Mouse (Mus musculus) limb, embryonic 13.5 days (tissue): Measurements from ENCODE around the gene Ube2d2b. TPM values are rescaled to one million over a fixed set of nuclear protein-coding genes. Genes with fewer than 3 reads are reported as not detected.
A peak's percentile ranks its signal among the peaks of the same experiment; 100 is the strongest.

Experiments
- ATAC-seq: fragments of 200-750 bp; cut with Nextera tagmentation; 2 replicates; pipeline ENCODE4 v1.8.0; 2017; ENCODE audit warnings: low read depth, moderate number of reproducible peaks, moderate TSS enrichment; ENCODE audit not compliant: low FRiP score
- H3K27ac ChIP-seq: fragments of 300-500 bp; sonication (generic); 2 replicates; pipeline ENCODE4 v1.5.1; 2015; ENCODE audit warnings: inconsistent platforms, mild to moderate bottlenecking, moderate library complexity
- H3K27me3 ChIP-seq: fragments of 300-500 bp; sonication (generic); 2 replicates; pipeline ENCODE4 v1.6.1; 2015; ENCODE audit warnings: mild to moderate bottlenecking, inconsistent platforms
- H3K36me3 ChIP-seq: fragments of 300-500 bp; sonication (generic); 2 replicates; pipeline ENCODE4 v1.6.1; 2015; ENCODE audit warnings: inconsistent platforms, mild to moderate bottlenecking, moderate library complexity
- H3K4me1 ChIP-seq: fragments of 300-500 bp; sonication (generic); 2 replicates; pipeline ENCODE4 v1.6.1; 2015; ENCODE audit warnings: inconsistent platforms
- H3K4me2 ChIP-seq: fragments of 300-500 bp; sonication (generic); replicated peaks from 2 replicates; pipeline ENCODE4 v1.6.1; 2015; ENCODE audit warnings: inconsistent platforms, mild to moderate bottlenecking, moderate library complexity
- H3K4me3 ChIP-seq: fragments of 300-500 bp; sonication (generic); 2 replicates; pipeline ENCODE4 v1.5.1; 2015; ENCODE audit warnings: moderate library complexity, mild to moderate bottlenecking, inconsistent platforms
- H3K9ac ChIP-seq: fragments of 300-500 bp; sonication (generic); 2 replicates; pipeline ENCODE4 v1.6.1; 2015; ENCODE audit warnings: mild to moderate bottlenecking, inconsistent platforms
- H3K9me3 ChIP-seq: fragments of 300-500 bp; sonication (generic); 2 replicates; pipeline ENCODE4 v1.6.1; 2016; ENCODE audit warnings: inconsistent platforms
- WGBS: fragments of 180-500 bp; shearing (Covaris S2); methylation state at CpG from one replicate; pipeline ENCODE4 v1.1.7; 2015; 5-methylcytosine and 5-hydroxymethylcytosine counted together
- polyA plus RNA-seq: library from polyadenylated mRNA; unstranded; fragments of >200 nt; fragmentation: Nextera tagmentation; extraction: Ambion mirVana; gene quantifications from 2 replicates; pipeline ENCODE4 v1.2.1, GENCODE M21; 2015

Gene Ube2d2b
- polyA plus RNA-seq, 1 experiment from 2014 or later: 0.17 TPM

DNA sequence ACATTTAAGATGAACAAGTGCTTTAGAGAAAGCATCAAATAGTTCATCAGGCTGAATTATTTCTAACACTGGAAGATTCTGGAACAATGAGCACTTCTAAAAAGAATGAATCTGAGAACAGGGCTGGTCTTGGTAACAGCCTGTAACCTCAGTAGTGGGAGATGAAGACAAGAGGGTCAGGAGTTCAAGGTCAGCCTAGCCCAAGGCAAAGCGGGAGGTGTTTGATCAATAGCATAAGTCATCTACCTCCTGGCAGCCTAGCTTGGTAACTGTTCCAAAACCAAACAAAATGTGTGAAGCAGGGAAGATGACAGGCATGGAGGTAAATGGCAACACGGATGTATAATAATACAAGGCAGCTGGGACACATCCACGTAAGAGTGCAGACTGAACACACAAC is 34.1 kb downstream of the Ube2d2b start:
- H3K36me3 ChIP-seq: no peaks in the 10 kb centered on the region
- WGBS: 79% methylated on average over 3 of the region's 3 CpGs

DNA sequence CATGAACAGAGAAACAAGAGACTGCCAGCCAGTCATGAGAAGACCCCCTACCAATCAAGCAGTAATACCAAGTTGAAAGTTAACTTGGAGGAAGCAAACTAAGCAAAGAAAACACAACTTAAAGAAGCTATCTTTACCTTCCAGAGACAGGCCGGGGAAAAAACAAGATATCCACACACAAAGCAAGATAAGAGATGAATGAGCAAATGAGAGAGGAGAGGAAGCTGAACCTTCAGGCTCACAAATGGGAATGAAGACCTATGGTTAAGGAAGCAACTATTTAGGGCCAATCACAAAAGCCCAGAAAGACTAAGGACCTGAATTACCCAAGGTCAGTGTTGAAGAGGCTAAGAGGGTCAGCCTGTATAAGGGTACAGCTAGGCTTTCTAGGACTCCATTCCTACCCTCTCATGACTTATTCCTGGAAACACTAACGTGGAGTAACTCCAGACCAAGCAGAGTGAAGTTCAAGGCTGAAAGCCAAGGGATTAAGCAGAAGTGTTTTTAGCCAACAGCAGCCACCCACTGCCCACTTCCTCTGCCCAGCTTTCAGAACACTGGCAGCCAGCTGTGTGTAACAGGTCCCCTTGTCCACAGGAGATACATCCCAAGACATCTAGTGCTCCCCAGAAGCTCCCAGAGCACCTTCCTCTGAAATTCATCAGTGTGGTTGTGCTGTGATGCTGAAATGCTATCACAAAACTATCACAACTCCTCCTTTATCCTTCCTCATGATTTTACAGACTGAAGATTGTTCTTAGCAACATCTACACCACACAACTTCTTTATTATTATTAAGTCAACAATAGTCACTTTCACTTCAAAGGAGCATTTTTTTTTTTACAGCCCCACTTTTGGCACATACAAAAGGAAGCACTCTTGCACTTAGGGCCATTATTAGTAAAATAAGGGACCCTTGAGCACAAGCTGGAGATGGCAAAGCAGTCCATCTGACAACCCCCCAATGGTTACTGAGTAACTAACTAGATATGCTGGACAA is 36.5 kb downstream of the Ube2d2b start:
- H3K36me3 ChIP-seq: no peaks in the 10 kb centered on the region
- peak overlapping the region; percentile 9 for H3K4me2 ChIP-seq
- peaks cover 17% of the 10 kb centered on the region for H3K4me1 ChIP-seq
- ATAC-seq: no peak
- H3K27me3 ChIP-seq: no peaks in the 10 kb centered on the region
- no peak overlapping the region for H3K9ac ChIP-seq
- 72% methylated on average over 2 of the region's 2 CpGs for WGBS
- H3K4me3 ChIP-seq: no peak overlapping the region
- H3K9me3 ChIP-seq: no peaks in the 10 kb centered on the region
- H3K27ac ChIP-seq: no peak overlapping the region

More for the DNA sequence above, 34.1 kb downstream of the Ube2d2b start:
- H3K27ac ChIP-seq: no peak overlapping the region
- no peak overlapping the region for H3K4me3 ChIP-seq
- no peaks in the 10 kb centered on the region for H3K9me3 ChIP-seq
- H3K9ac ChIP-seq: no peak overlapping the region
- no peaks in the 10 kb centered on the region for H3K27me3 ChIP-seq
- no peak overlapping the region for H3K4me2 ChIP-seq
- ATAC-seq: no peak
- peaks cover 17% of the 10 kb centered on the region for H3K4me1 ChIP-seq

DNA sequence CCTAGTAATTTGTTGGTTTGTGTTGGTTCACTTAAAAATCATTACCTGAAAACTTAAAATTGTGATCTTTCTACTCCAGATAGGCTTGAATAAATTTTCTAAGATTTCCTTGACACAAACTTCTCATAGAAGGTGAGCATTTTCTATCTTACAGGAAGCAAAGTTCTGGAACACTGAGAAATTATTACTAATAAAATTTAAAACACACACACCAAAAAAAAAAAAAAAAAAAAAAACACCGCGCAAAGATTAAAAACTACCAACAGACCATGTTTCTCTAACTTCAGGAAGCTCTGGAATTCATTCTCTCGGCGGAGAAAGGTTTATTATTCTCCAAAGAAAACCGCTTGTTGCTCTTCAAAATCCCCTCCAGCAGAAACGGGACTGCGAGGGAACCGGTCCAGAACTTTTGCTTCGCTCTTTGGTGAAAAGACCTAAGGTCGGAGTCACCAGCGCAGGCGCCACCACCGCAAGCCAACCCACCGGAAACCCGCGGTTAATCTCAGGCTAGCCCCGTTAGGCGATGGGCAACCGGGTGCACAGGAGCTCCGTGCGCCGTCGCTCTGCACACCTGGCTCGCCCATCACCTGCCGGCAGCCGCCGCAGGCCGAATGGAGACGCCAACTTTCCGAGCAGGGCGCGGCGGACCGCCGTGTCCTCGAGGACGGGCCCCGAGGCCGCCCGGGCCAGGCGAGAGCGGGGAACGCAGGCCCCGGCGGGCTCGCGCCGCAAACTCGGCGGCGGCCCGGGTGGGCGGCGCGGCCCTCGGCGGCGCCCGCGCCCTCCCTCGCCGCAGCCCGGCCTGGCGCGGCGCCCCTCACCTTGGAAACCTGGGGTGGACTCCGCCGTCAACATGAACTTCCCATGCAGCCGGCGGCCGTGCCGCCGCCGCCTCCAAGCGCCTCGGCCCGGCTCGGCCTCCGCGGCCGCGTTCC is 38.3 kb downstream of the Ube2d2b start:
- peak; percentile 53 for ATAC-seq
- H3K4me3 ChIP-seq: peak overlapping the region; percentile 81
- H3K4me2 ChIP-seq: peak overlapping the region; percentile 66
- no peaks in the 10 kb centered on the region for H3K9me3 ChIP-seq
- WGBS: under 1% methylated on average over 78 of the region's 82 CpGs
- H3K27ac ChIP-seq: peak overlapping the region; percentile 96
- peak overlapping the region; percentile 93 for H3K9ac ChIP-seq
- no peaks in the 10 kb centered on the region for H3K27me3 ChIP-seq
- peaks cover 17% of the 10 kb centered on the region for H3K4me1 ChIP-seq
- no peaks in the 10 kb centered on the region for H3K36me3 ChIP-seq

DNA sequence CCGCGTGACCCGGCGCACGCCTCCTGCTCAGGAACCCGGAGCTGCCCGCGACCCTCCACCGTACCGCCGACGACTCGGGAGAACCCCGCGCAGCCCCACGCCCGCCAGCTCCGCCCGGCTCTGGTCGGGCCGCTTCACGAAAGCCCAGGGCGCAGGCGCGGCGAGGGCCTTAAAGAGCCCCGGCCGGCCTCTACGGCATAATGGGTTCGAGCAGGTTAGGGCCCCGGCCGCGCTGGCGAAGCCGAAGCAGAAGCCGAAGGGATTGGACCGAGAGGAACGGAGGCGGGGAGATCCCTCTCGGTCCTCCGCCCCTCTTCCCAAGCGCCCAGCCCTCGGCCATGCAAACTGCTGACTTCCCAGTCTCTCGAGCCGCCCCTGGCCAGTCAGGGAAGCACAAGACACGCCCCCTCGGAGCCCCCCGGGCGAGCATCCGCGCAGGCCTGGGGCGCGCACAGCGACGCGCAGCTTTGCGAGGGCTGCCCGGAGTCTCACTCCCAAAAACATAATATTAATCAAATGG is 39.1 kb downstream of the Ube2d2b start:
- ATAC-seq: peak; percentile 99
- Histone ChIP-seq H3K27me3 (no peaks in the 10 kb centered on the region), H3K4me3 (peak overlapping the region; percentile 81), H3K9ac (peak overlapping the region; percentile 93), H3K4me2 (peak overlapping the region; percentile 66), H3K36me3 (no peaks in the 10 kb centered on the region), H3K9me3 (no peaks in the 10 kb centered on the region), H3K27ac (peak overlapping the region; percentile 96), H3K4me1 (peaks cover 17% of the 10 kb centered on the region)
- WGBS: under 1% methylated on average over 58 of the region's 58 CpGs

DNA sequence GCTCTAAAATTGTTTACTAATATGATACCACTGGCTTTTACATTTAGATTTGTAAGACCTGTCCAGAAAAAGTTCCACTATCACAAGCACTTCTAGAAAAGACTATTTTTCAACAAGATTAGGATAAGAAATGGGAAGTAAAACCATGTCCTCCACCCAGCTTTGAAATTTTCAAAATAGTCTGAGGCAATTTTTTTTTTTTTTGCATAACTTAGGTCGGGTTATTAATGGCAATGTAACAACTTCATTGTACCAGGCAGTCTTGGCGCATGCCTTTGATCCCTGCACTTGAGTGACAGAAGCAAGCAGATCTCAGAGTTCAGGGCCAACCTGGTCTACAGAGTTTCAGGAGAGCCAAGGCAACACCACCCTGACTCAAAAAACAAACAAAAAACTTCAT is 39.8 kb downstream of the Ube2d2b start:
- 63% methylated on average over 2 of the region's 2 CpGs for WGBS
- Histone ChIP-seq H3K9ac (no peak overlapping the region), H3K4me3 (no peak overlapping the region), H3K9me3 (no peaks in the 10 kb centered on the region), H3K4me1 (peaks cover 12% of the 10 kb centered on the region), H3K27ac (no peak overlapping the region), H3K27me3 (no peaks in the 10 kb centered on the region), H3K4me2 (no peak overlapping the region), H3K36me3 (no peaks in the 10 kb centered on the region)
- no peak for ATAC-seq

DNA sequence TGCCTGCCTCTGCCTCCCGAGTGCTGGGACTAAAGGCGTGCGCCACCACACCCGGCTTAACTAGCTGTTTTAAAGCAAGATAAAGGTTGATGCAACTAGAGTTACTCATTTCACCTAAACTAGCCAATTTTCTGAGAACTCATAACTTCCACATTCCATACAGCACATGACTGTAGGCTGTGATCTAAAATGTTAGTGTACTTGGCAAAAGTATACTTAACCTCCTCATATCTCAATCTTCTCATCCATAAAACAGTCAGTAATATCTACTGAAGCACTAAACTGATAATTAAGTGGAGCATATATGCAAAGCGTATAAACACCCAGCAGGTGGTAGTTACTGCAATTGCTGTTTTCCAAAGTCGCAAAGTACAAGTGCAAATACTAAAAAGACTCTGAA is 43.4 kb downstream of the Ube2d2b start:
- Histone ChIP-seq H3K4me1 (no peaks in the 10 kb centered on the region), H3K27me3 (no peaks in the 10 kb centered on the region), H3K27ac (no peak overlapping the region), H3K9ac (no peak overlapping the region), H3K9me3 (no peaks in the 10 kb centered on the region), H3K4me3 (no peak overlapping the region), H3K4me2 (no peak overlapping the region), H3K36me3 (no peaks in the 10 kb centered on the region)
- WGBS: 81% methylated on average over 6 of the region's 6 CpGs
- no peak for ATAC-seq

DNA sequence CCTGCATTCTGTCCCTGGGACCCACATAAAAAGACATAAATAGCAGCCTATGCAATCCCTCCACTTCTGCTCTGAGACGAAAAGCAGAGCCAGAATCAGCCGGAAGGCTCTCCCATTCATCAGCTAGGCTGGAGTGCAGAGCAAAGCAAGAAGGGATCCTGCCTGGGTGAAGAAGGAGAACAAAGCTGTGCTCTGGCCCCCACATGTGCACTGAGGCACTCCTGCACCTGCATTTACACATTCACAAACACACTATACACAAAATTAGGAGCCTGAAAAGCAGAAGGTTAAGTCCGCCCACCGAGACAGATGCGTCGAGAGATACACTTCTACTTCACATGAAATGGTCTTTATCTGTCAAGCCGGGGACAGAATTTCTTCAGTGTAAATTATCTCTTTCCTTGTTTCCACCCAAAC is 44.0 kb downstream of the Ube2d2b start:
- no peak overlapping the region for H3K4me3 ChIP-seq
- H3K36me3 ChIP-seq: no peaks in the 10 kb centered on the region
- 59% methylated on average over 7 of the region's 7 CpGs for WGBS
- no peaks in the 10 kb centered on the region for H3K9me3 ChIP-seq
- no peaks in the 10 kb centered on the region for H3K4me1 ChIP-seq
- no peak overlapping the region for H3K4me2 ChIP-seq
- no peaks in the 10 kb centered on the region for H3K27me3 ChIP-seq
- ATAC-seq: no peak
- 0 out of 2 replicates have a peak overlapping the region, but pooled peaks have one; percentile 20 for H3K9ac ChIP-seq
- H3K27ac ChIP-seq: no peak overlapping the region

DNA sequence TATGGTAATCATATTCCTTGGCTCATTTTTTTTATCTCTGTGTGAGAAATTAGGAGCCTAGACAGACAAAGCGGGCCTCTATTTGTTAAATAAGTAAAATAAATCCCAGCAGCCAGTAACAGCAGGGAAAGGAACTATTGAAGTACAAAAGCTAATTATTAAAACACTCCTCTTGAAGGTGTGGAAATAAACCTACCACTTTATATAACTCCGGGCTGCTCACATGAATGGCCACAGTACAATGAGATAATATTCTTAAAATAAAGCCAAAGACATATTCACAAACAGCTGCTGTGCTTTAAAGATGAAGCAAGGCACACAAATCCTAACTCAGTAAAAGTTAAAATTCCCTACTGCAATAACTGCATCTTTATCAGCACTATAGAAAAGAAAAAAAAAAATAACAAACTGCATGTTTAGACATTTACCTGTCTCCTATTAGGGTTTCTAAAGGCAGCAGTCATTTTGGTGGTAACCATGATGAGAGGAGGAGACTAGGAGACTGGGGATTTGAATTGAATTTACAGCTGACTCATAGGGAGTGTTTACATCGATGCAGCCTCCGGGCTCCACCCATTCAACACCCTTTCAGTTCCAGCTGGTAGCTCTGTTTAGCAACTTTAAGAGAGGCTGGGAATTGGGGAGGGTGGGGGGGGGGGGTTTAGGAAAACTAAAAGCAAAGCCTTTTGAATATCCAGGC is 44.8 kb downstream of the Ube2d2b start, which contains the start of gene Evi5:
Gene Evi5, minus strand, starts transcription at position 547 of the 700 bp plus-strand sequence.
- Histone ChIP-seq H3K27me3 (no peaks in the 10 kb centered on the region), H3K4me3 (no peak within 1 kb of the TSS), H3K4me2 (no peak within 1 kb of the TSS), H3K9me3 (no peaks in the 10 kb centered on the region), H3K9ac (0 out of 2 replicates have a peak within 1 kb of the TSS, but pooled peaks have one; percentile 20), H3K27ac (no peak within 1 kb of the TSS), H3K36me3 (no peaks in the 10 kb centered on the region), H3K4me1 (no peaks in the 10 kb centered on the region)
- ATAC-seq: no peak
- 42% methylated on average over 4 of the region's 4 CpGs for WGBS

DNA sequence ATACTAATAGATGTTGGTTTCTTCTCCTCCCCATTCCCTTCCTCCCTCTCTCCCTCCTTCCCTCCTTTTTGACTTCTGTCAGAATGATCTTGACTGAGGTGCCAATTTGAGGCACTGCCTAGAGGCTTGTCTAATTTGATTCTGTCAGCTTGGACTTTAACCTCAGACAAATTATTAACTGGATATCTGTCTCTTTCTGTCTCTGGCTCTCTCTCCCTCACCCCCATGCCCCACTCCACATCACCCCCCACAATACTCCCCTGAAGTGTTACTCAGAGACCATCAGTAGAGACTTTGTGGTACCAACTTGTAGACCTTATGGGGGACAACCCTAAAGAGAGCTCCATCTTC is 45.3 kb downstream of the Ube2d2b start:
- H3K4me3 ChIP-seq: no peak overlapping the region
- H3K27me3 ChIP-seq: no peaks in the 10 kb centered on the region
- no peaks in the 10 kb centered on the region for H3K4me1 ChIP-seq
- no peak overlapping the region for H3K9ac ChIP-seq
- no peaks in the 10 kb centered on the region for H3K9me3 ChIP-seq
- ATAC-seq: no peak
- H3K4me2 ChIP-seq: no peak overlapping the region
- H3K36me3 ChIP-seq: no peaks in the 10 kb centered on the region
- H3K27ac ChIP-seq: no peak overlapping the region

DNA sequence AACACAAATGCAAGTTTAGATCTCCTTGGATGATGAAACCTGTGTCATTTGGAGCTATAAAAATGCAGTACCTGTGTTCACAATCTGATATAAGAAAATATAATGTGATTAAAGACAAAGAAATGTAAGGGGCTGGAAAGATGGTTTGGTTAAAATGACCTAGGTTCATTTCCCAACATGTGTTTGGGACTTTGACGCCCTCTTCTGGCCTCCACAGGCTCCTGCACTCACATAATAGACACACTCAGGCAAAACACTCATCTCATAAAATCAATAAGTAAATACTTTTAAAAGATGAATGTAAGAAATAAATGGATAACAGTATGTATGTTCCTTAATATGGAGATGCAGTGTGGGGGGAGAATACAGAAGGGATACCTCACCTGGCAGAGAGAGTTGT is 47.2 kb downstream of the Ube2d2b start:
- ATAC-seq: no peak
- no peak overlapping the region for H3K4me3 ChIP-seq
- H3K36me3 ChIP-seq: no peaks in the 10 kb centered on the region
- H3K9me3 ChIP-seq: no peaks in the 10 kb centered on the region
- H3K9ac ChIP-seq: no peak overlapping the region
- H3K4me2 ChIP-seq: no peak overlapping the region
- WGBS: 74% methylated on average over 1 of the region's 1 CpGs
- no peaks in the 10 kb centered on the region for H3K27me3 ChIP-seq
- H3K4me1 ChIP-seq: no peaks in the 10 kb centered on the region
- H3K27ac ChIP-seq: no peak overlapping the region

DNA sequence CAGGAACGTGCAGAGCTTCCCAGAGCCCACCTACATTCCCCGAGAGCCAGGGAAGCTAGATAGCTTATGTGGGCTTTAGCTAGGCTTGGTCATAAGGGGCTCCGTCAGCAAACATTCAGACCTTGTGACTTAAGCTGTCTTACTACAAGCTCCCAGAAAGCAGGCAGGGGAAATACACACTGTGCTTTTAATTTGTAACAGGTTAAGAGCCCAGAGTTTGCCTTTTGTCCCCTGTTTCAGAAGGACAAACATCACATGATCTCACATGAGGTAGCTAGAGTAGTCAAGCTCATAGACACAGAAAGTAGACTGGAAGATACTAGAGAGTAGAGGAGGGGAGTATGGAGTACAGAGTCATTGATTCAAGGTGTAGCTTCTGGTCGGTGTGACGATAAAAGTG is 50.8 kb downstream of the Ube2d2b start:
- no peak overlapping the region for H3K9ac ChIP-seq
- no peak for ATAC-seq
- 68% methylated on average over 5 of the region's 5 CpGs for WGBS

More for the DNA sequence above, 50.8 kb downstream of the Ube2d2b start:
- Histone ChIP-seq H3K4me1 (no peaks in the 10 kb centered on the region), H3K4me3 (no peak overlapping the region), H3K9me3 (no peaks in the 10 kb centered on the region), H3K4me2 (no peak overlapping the region), H3K36me3 (no peaks in the 10 kb centered on the region), H3K27me3 (no peaks in the 10 kb centered on the region), H3K27ac (no peak overlapping the region)
